Mouse (Mus musculus) bone marrow, adult 2 months (tissue): ENCODE results near the gene Cldn7. TPM values are rescaled to one million over a fixed set of nuclear protein-coding genes. Genes with fewer than 3 reads are reported as not detected.

Source experiments
- H3K27ac ChIP-seq: fragments of 200-500 bp; 2 replicates; pipeline ENCODE4 v1.5.1; 2012; ENCODE audit warnings: low read depth, mild to moderate bottlenecking, control low read depth, inconsistent platforms, low read length; ENCODE audit not compliant: control insufficient read depth, poor library complexity, insufficient read depth
- H3K4me1 ChIP-seq: fragments of 200-500 bp; 2 replicates; pipeline ENCODE4 v1.6.1; 2011; ENCODE audit warnings: low read length; ENCODE audit not compliant: control insufficient read depth, insufficient read depth
- H3K4me3 ChIP-seq: fragments of 200-500 bp; replicated peaks from 2 replicates; pipeline ENCODE3; 2011; ENCODE audit warnings: mild to moderate bottlenecking, low read depth, low read length, control low read depth; ENCODE audit not compliant: control insufficient read depth
- CTCF ChIP-seq: fragments of 200-500 bp; IDR thresholded peaks from 2 replicates; pipeline ENCODE4 v1.5.1; 2011; ENCODE audit warnings: low read length, control low read depth; ENCODE audit not compliant: control insufficient read depth, insufficient read depth
- POLR2A ChIP-seq: fragments of 200-500 bp; IDR thresholded peaks from 2 replicates; pipeline ENCODE4 v1.6.1; 2011; ENCODE audit warnings: low read depth, mild to moderate bottlenecking, control low read depth, low read length, borderline replicate concordance; ENCODE audit not compliant: control insufficient read depth
- WGBS: fragments of 180-500 bp; shearing (Covaris S2); methylation state at CpG from one replicate; pipeline ENCODE4 v1.1.7; 2018; 5-methylcytosine and 5-hydroxymethylcytosine counted together
- polyA plus RNA-seq: library from polyadenylated mRNA; stranded (reverse); fragments of >200 nt; gene quantifications from 2 replicates; pipeline ENCODE4 v1.2.4, GENCODE M21; 2011; ENCODE audit warnings: low replicate concordance; ENCODE audit not compliant: missing spikeins, insufficient read depth, insufficient read length

The Cldn7 gene
- polyA plus RNA-seq, 1 experiment: not detected

DNA sequence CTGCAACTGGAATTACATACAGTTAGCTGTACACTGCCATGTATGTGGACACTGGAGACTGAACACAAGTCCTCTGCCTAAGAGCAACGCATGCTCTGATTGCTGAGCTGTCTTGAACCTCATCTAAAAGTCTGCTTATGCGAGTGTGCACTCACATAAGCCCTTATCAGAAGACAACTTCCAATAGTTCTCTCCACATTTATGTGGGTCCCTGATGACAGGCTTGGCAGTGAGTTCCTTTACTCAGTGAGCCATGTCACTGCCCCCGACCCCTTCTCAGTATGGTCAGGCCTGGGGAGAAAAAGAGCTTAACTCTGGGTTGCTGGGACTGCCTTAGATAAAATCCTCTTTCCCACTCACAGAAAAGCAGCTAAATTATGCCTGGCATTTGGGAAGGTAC is 52.1 kb downstream of the Cldn7 start, which contains the start of gene Dlg4:
Gene Dlg4 (plus strand): TSS at position 274 of the 400 bp plus-strand sequence.
- 75% methylated on average over 3 of the region's 3 CpGs for WGBS
- no peak within 1 kb of the TSS for H3K27ac ChIP-seq
- H3K4me1 ChIP-seq: peaks cover 1% of the 10 kb centered on the region; the same call in 1 of the 2 replicates
- TF ChIP-seq CTCF: no peak
- no peak for TF ChIP-seq POLR2A
- H3K4me3 ChIP-seq: no peak within 1 kb of the TSS

DNA sequence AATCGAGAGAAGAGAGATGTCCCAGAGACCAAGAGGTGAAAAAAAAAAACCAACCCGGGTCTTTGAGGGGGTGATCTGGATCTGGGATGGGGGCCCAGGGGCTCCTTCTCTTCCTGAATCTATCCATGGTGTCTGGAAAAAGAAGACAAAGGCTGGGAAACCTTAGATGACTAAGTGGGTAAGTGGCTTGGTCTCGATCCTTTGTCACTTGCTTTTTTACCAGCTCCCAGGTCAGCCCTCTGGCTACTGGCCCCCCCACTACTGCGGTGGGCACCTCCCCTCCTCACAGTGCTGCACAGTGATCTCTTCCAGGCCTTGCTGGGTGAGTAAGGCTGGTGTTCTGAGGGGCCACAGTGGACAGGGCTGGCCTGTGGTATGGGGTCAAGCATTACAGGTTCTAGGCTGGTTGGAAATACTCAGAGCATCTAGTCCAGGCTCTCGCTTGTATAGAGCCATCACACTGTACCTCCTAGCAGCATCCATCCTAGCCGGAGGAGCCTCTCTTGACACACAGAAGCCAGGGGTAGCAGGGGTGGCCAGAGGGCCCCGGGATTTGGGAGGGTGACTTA is 52.7 kb downstream of the Cldn7 start:
- TF ChIP-seq POLR2A (no peak), CTCF (no peak)
- Histone ChIP-seq H3K4me3 (no peak overlapping the region), H3K27ac (no peak overlapping the region), H3K4me1 (peaks cover 1% of the 10 kb centered on the region; the same call in 1 of the 2 replicates)
- 63% methylated on average over 7 of the region's 7 CpGs for WGBS

Other genes starting within 250 kb of the Cldn7 start
- gene Polr2a, start 206.1 kb upstream of the Cldn7 start, polyA plus RNA-seq: 28.8 and 49.2 TPM in 2 replicates
- not detected in 2 replicates for gene Slc35g3, start 202.8 kb upstream of the Cldn7 start, polyA plus RNA-seq
- gene Zbtb4, start 198.9 kb upstream of the Cldn7 start, polyA plus RNA-seq: 8.4 and 13.8 TPM in 2 replicates
- 1.8 and 3.5 TPM in 2 replicates for gene Chrnb1, start 168.8 kb upstream of the Cldn7 start, polyA plus RNA-seq
- gene Fgf11, start 162.9 kb upstream of the Cldn7 start, polyA plus RNA-seq: 0.32 and 1.00 TPM in 2 replicates
- not detected in 2 replicates for gene Tmem102, start 159.2 kb upstream of the Cldn7 start, polyA plus RNA-seq
- not detected in 2 replicates for gene Gm39566, start 149.5 kb upstream of the Cldn7 start, polyA plus RNA-seq
- not detected in 2 replicates for gene Spem2, start 146.3 kb upstream of the Cldn7 start, polyA plus RNA-seq
- gene Spem1, start 142.6 kb upstream of the Cldn7 start, polyA plus RNA-seq: not detected in 2 replicates
- gene Nlgn2, start 127.0 kb upstream of the Cldn7 start, polyA plus RNA-seq: 5.3 and 6.0 TPM in 2 replicates
- 180 and 202 TPM in 2 replicates for gene Tmem256, start 126.3 kb upstream of the Cldn7 start, polyA plus RNA-seq
- 38.3 and 50.9 TPM in 2 replicates for gene Plscr3, start 118.4 kb upstream of the Cldn7 start, polyA plus RNA-seq
- gene Tnk1, start 106.0 kb upstream of the Cldn7 start, polyA plus RNA-seq: 2.9 and 5.4 TPM in 2 replicates
- gene Tmem95, start 86.8 kb upstream of the Cldn7 start, polyA plus RNA-seq: not detected in 2 replicates
- gene Kctd11, start 83.4 kb upstream of the Cldn7 start, polyA plus RNA-seq: 1.8 and 3.6 TPM in 2 replicates
- 63.5 and 179 TPM in 2 replicates for gene Acap1, start 69.2 kb upstream of the Cldn7 start, polyA plus RNA-seq
- gene 2810408A11Rik, start 63.8 kb upstream of the Cldn7 start, polyA plus RNA-seq: 2.7 and 5.6 TPM in 2 replicates
- gene Neurl4, start 63.7 kb upstream of the Cldn7 start, polyA plus RNA-seq: 25.7 and 38.2 TPM in 2 replicates
- gene Gps2, start 50.9 kb upstream of the Cldn7 start, polyA plus RNA-seq: 120 and 203 TPM in 2 replicates
- gene Eif5a, start 42.8 kb upstream of the Cldn7 start, polyA plus RNA-seq: 378 and 387 TPM in 2 replicates
- 1.2 and 1.5 TPM in 2 replicates for gene Ybx2, start 29.0 kb upstream of the Cldn7 start, polyA plus RNA-seq
- gene Slc2a4, start 16.6 kb upstream of the Cldn7 start, polyA plus RNA-seq: 24.5 and 32.2 TPM in 2 replicates
- 42.5 and 60.6 TPM in 2 replicates for gene Ctdnep1, start 16.4 kb downstream of the Cldn7 start, polyA plus RNA-seq
- gene Elp5, start 17.7 kb downstream of the Cldn7 start, polyA plus RNA-seq: 27.2 and 50.6 TPM in 2 replicates
- 204 and 443 TPM in 2 replicates for gene Gabarap, start 26.4 kb downstream of the Cldn7 start, polyA plus RNA-seq
- gene Phf23, start 31.0 kb downstream of the Cldn7 start, polyA plus RNA-seq: 26.8 and 72.4 TPM in 2 replicates
- gene Dvl2, start 35.8 kb downstream of the Cldn7 start, polyA plus RNA-seq: 4.4 and 12.8 TPM in 2 replicates
- gene Acadvl, start 50.6 kb downstream of the Cldn7 start, polyA plus RNA-seq: 26.3 and 28.9 TPM in 2 replicates
- gene Dlg4, start 52.2 kb downstream of the Cldn7 start, polyA plus RNA-seq: 5.4 and 19.4 TPM in 2 replicates
- 1.4 and 3.5 TPM in 2 replicates for gene Asgr1, start 89.3 kb downstream of the Cldn7 start, polyA plus RNA-seq
- 1.2 and 5.1 TPM in 2 replicates for gene Asgr2, start 127.9 kb downstream of the Cldn7 start, polyA plus RNA-seq
- 2.3 and 3.8 TPM in 2 replicates for gene Mgl2, start 165.6 kb downstream of the Cldn7 start, polyA plus RNA-seq
- 6.4 and 15.1 TPM in 2 replicates for gene Clec10a, start 191.4 kb downstream of the Cldn7 start, polyA plus RNA-seq
- gene Slc16a11, start 248.0 kb downstream of the Cldn7 start, polyA plus RNA-seq: 1.9 and 2.4 TPM in 2 replicates